Comparison of ENCODE assay signal across 24 mouse cellular contexts in genomic region chr11:46081075-46081474, GRCm38 (mm10). TPM values are rescaled to one million over a fixed set of nuclear protein-coding genes. Genes with fewer than 3 reads are reported as not detected.
A peak's percentile ranks its signal among the peaks of the same experiment; 100 is the strongest.
DNase-seq lines count a peak whose midpoint lies in the region; ATAC-seq and TF ChIP-seq lines count a peak whose summit lies in the region.
"Had no signal": no experiment of that assay in that cellular context is flagged by ENCODE, and none has a peak within 500 bp of the region (broad histone marks: within the 10 kb centered on the region; RNA-seq: fewer than 3 reads in every experiment).

No protein-coding gene starts in this region.

- H3K27me3 ChIP-seq in heart, embryonic 15.5 days = no peaks in the 10 kb centered on the region
- H3K27me3 ChIP-seq in heart, embryonic 10.5 days (ENCODE audit: insufficient read depth, poor library complexity, severe bottlenecking) = no peaks in the 10 kb centered on the region
- H3K27me3 ChIP-seq in lung, postnatal 0 days (replicated peaks; ENCODE audit: insufficient read depth, low read length) = no peaks in the 10 kb centered on the region
- H3K27me3 ChIP-seq: heart, embryonic 12.5 days had no signal

- no peak overlapping the region for H3K9ac ChIP-seq in heart, embryonic 15.5 days
- H3K9ac ChIP-seq in lung, postnatal 0 days (replicated peaks; ENCODE audit: low read depth) = no peak overlapping the region
- H3K9ac ChIP-seq: forebrain, postnatal 0 days; heart, embryonic 12.5 days; hindbrain, embryonic 14.5 days had no signal

- DNase-seq in adrenal gland, postnatal 14 days = peak; percentile 38
- no peak for DNase-seq in adrenal gland, postnatal 25 days
- no peak for DNase-seq in heart, embryonic 10.5 days (ENCODE audit: low spot score)
- DNase-seq in lung, postnatal 0 days (ENCODE audit: low spot score) = no peak
- no peak for DNase-seq in lung, postnatal 14 days
- DNase-seq in cerebellum, postnatal 14 days = no peak
- no peak for DNase-seq in right cerebral cortex, postnatal 14 days
- DNase-seq: adrenal gland, postnatal 10 days; cerebellum, adult 11-12 months; cerebellum, adult 8-10 months; cerebellum, postnatal 10 days; forebrain, postnatal 0 days; gastrocnemius, adult 2 months; gastrocnemius, postnatal 14 days; heart, postnatal 10 days; heart, postnatal 4 days had no signal

- no peak overlapping the region for H3K4me3 ChIP-seq in heart, embryonic 15.5 days
- no peak overlapping the region for H3K4me3 ChIP-seq in heart, embryonic 10.5 days
- no peak overlapping the region for H3K4me3 ChIP-seq in lung, postnatal 0 days (ENCODE audit: low read depth, low read length)
- H3K4me3 ChIP-seq: gastrocnemius, adult 2 months; heart, embryonic 12.5 days had no signal

- TF ChIP-seq EP300 in lung, postnatal 0 days (IDR thresholded peaks at IDR 0.05) = no peak

- no peaks in the 10 kb centered on the region for H3K9me3 ChIP-seq in heart, embryonic 15.5 days (replicated peaks)
- no peaks in the 10 kb centered on the region for H3K9me3 ChIP-seq in heart, embryonic 10.5 days
- H3K9me3 ChIP-seq in lung, postnatal 0 days (ENCODE audit: low read length) = no peaks in the 10 kb centered on the region

- 80% methylated on average over 2 of the region's 2 CpGs for WGBS in heart, embryonic 15.5 days
- 90% methylated on average over 2 of the region's 2 CpGs for WGBS in heart, embryonic 10.5 days
- WGBS in lung, postnatal 0 days = 65% methylated on average over 2 of the region's 2 CpGs

- H3K27ac ChIP-seq in heart, embryonic 15.5 days = peak overlapping the region; percentile 38
- H3K27ac ChIP-seq in heart, embryonic 10.5 days = no peak overlapping the region
- H3K27ac ChIP-seq in lung, postnatal 0 days (ENCODE audit: low read length) = peak overlapping the region; percentile 11; the same call in 1 of the 2 replicates
- H3K27ac ChIP-seq: gastrocnemius, adult 2 months; hindbrain, embryonic 14.5 days; hindbrain, postnatal 0 days had no signal

- H3K4me2 ChIP-seq in heart, embryonic 15.5 days = no peak overlapping the region
- H3K4me2 ChIP-seq in lung, postnatal 0 days (replicated peaks; ENCODE audit: low read depth, low read length) = no peak overlapping the region
- H3K4me2 ChIP-seq: heart, embryonic 12.5 days; hindbrain, embryonic 14.5 days had no signal

- ATAC-seq in heart, embryonic 15.5 days (replicated peaks; ENCODE audit: insufficient number of reproducible peaks, insufficient read depth, low FRiP score, low read depth) = no peak
- ATAC-seq in lung, postnatal 0 days = no peak
- ATAC-seq: activated CD4-positive, CD25-positive, alpha-beta regulatory T cell, adult 4 months; forebrain, embryonic 14.5 days; forebrain, postnatal 0 days; hindbrain, postnatal 0 days; inflammation-experienced regulatory T-cells, adult 6 months; intestine, embryonic 16.5 days had no signal

- peaks cover 71% of the 10 kb centered on the region for H3K4me1 ChIP-seq in heart, embryonic 15.5 days (replicated peaks)
- H3K4me1 ChIP-seq in heart, embryonic 10.5 days = peaks cover 33% of the 10 kb centered on the region
- peaks cover 17% of the 10 kb centered on the region; the same call in 1 of the 2 replicates for H3K4me1 ChIP-seq in lung, postnatal 0 days (ENCODE audit: insufficient read depth, low read depth, low read length)

- no peak for TF ChIP-seq CTCF in lung, postnatal 0 days (IDR thresholded peaks at IDR 0.05)

- H3K36me3 ChIP-seq in heart, embryonic 15.5 days = peaks cover 14% of the 10 kb centered on the region
- peaks cover 62% of the 10 kb centered on the region for H3K36me3 ChIP-seq in heart, embryonic 10.5 days
- H3K36me3 ChIP-seq in lung, postnatal 0 days (ENCODE audit: insufficient read depth, low read length) = no peaks in the 10 kb centered on the region

RNA-seq across cellular contexts. Expression of gene Adam19, which starts 25.3 kb away (rescaled TPM):
- total RNA-seq in adrenal gland, postnatal 14 days (2021) = 10.7 and 13.2 TPM in 2 replicates
- total RNA-seq in adrenal gland, postnatal 25 days (2021) = 6.1 and 7.0 TPM in 2 replicates
- 19.6 and 26.5 TPM in 2 replicates for polyA plus RNA-seq in heart, embryonic 15.5 days (2015; fragmentation: Nextera tagmentation; extraction: Ambion mirVana)
- polyA plus RNA-seq in heart, embryonic 10.5 days (2016; fragmentation: Nextera tagmentation; extraction: Ambion mirVana) = 24.2 and 32.9 TPM in 2 replicates
- 11.4 and 12.4 TPM in 2 replicates for polyA plus RNA-seq in lung, postnatal 0 days (2015; fragmentation: Nextera tagmentation; extraction: Ambion mirVana)

RNA-seq across cellular contexts. Expression of gene Gm12166, which starts 29.0 kb away (rescaled TPM):
- total RNA-seq in adrenal gland, postnatal 14 days (2021) = 0.86 and 4.1 TPM in 2 replicates
- 1.3 and 4.8 TPM in 2 replicates for total RNA-seq in adrenal gland, postnatal 25 days (2021)
- polyA plus RNA-seq in heart, embryonic 15.5 days (2015; fragmentation: Nextera tagmentation; extraction: Ambion mirVana) = 2.9 and 4.4 TPM in 2 replicates
- 4.3 and 4.5 TPM in 2 replicates for polyA plus RNA-seq in heart, embryonic 10.5 days (2016; fragmentation: Nextera tagmentation; extraction: Ambion mirVana)
- polyA plus RNA-seq in lung, postnatal 0 days (2015; fragmentation: Nextera tagmentation; extraction: Ambion mirVana) = 8.0 and 8.3 TPM in 2 replicates
